Mouse (Mus musculus) spleen, adult 2 months (tissue): Measurements from ENCODE around the gene Erfe.

Source experiments
- CTCF ChIP-seq: fragments of 200-500 bp; IDR thresholded peaks from 2 replicates; pipeline ENCODE4 v1.5.1; 2011; ENCODE audit warnings: mild to moderate bottlenecking, inconsistent platforms; ENCODE audit not compliant: insufficient read depth, insufficient read length, insufficient replicate concordance; ENCODE audit errors: extremely low read depth
- POLR2A ChIP-seq: fragments of 200-500 bp; IDR thresholded peaks from 2 replicates; pipeline ENCODE4 v1.6.1; 2011; ENCODE audit warnings: low read depth, low read length, inconsistent platforms

- no peak for TF ChIP-seq POLR2A
- no peak for TF ChIP-seq CTCF
Observed at GRCm38 (mm10) chr1:91417991-91418390, 51.8 kb downstream of the Erfe start.
